Mouse (Mus musculus) stomach, embryonic 16.5 days (tissue): ENCODE results near the gene Ppp1r12a. TPM values are rescaled to one million over a fixed set of nuclear protein-coding genes. Genes with fewer than 3 reads are reported as not detected.

Experiments used
- ATAC-seq: fragments of 200-750 bp; cut with Nextera tagmentation; 2 replicates; pipeline ENCODE4 v1.8.0; 2017; ENCODE audit warnings: moderate number of reproducible peaks, moderate TSS enrichment; ENCODE audit not compliant: insufficient read depth, low FRiP score
- H3K27ac ChIP-seq: fragments of 300-500 bp; sonication (generic); 2 replicates; pipeline ENCODE4 v1.5.1; 2014; ENCODE audit warnings: low read length
- H3K27me3 ChIP-seq: fragments of 300-500 bp; sonication (generic); 2 replicates; pipeline ENCODE4 v1.6.1; 2014; ENCODE audit warnings: low read length, control low read depth, mixed read lengths; ENCODE audit not compliant: control insufficient read depth, insufficient read depth
- H3K36me3 ChIP-seq: fragments of 300-500 bp; sonication (generic); 2 replicates; pipeline ENCODE4 v1.6.1; 2014; ENCODE audit warnings: low read length; ENCODE audit not compliant: control insufficient read depth, insufficient read depth
- H3K4me1 ChIP-seq: fragments of 300-500 bp; sonication (generic); 2 replicates; pipeline ENCODE4 v1.6.1; 2014; ENCODE audit warnings: low read length, control low read depth, mixed read lengths; ENCODE audit not compliant: control insufficient read depth, insufficient read depth
- H3K4me2 ChIP-seq: fragments of 300-500 bp; sonication (generic); 2 replicates; pipeline ENCODE4 v1.6.1; 2014; ENCODE audit warnings: low read depth, low read length, mixed read lengths
- H3K4me3 ChIP-seq: fragments of 300-500 bp; sonication (generic); replicated peaks from 2 replicates; pipeline ENCODE4 v1.5.1; 2014; ENCODE audit warnings: mild to moderate bottlenecking, low read length
- H3K9ac ChIP-seq: fragments of 300-500 bp; sonication (generic); 2 replicates; pipeline ENCODE4 v1.6.1; 2014; ENCODE audit warnings: low read length
- H3K9me3 ChIP-seq: fragments of 300-500 bp; sonication (generic); replicated peaks from 2 replicates; pipeline ENCODE4 v1.6.1; 2016; ENCODE audit warnings: low read length, control low read depth; ENCODE audit not compliant: control insufficient read depth
- WGBS: fragments of 180-500 bp; shearing (Covaris S2); extraction: QIAGEN DNeasy Blood & Tissue Kit; methylation state at CpG from one replicate; pipeline ENCODE4 v1.1.7; 2014; 5-methylcytosine and 5-hydroxymethylcytosine counted together
- polyA plus RNA-seq: library from polyadenylated mRNA; unstranded; fragments of >200 nt; fragmentation: Nextera tagmentation; extraction: Ambion mirVana; gene quantifications from 2 replicates; pipeline ENCODE4 v1.2.1, GENCODE M21; 2015

The Ppp1r12a gene
- polyA plus RNA-seq, 1 experiment from 2014 or later = 104 TPM

GRCm38 (mm10) chr10:108185265-108185664, 23.3 kb downstream of the Ppp1r12a start:
- H3K27ac ChIP-seq = no peak overlapping the region
- H3K4me2 ChIP-seq = no peak overlapping the region
- 80% methylated on average over 3 of the region's 3 CpGs for WGBS
- H3K27me3 ChIP-seq = no peaks in the 10 kb centered on the region
- no peaks in the 10 kb centered on the region for H3K9me3 ChIP-seq
- H3K4me1 ChIP-seq = peaks cover 10% of the 10 kb centered on the region; the same call in 1 of the 2 replicates
- no peak overlapping the region for H3K9ac ChIP-seq
- no peak for ATAC-seq
- H3K36me3 ChIP-seq = no peaks in the 10 kb centered on the region
- H3K4me3 ChIP-seq = no peak overlapping the region

GRCm38 (mm10) chr10:108189303-108189702, 27.3 kb downstream of the Ppp1r12a start:
- H3K4me2 ChIP-seq = no peak overlapping the region
- H3K27ac ChIP-seq = no peak overlapping the region
- H3K9me3 ChIP-seq = no peaks in the 10 kb centered on the region
- ATAC-seq = no peak
- H3K4me3 ChIP-seq = no peak overlapping the region
- H3K4me1 ChIP-seq = 0 out of 2 replicates have a peak, but pooled peaks cover 8% of the 10 kb centered on the region
- H3K9ac ChIP-seq = no peak overlapping the region
- H3K36me3 ChIP-seq = no peaks in the 10 kb centered on the region
- 79% methylated on average over 2 of the region's 2 CpGs for WGBS
- no peaks in the 10 kb centered on the region for H3K27me3 ChIP-seq

- Histone ChIP-seq H3K4me2 (no peak overlapping the region), H3K36me3 (no peaks in the 10 kb centered on the region), H3K27ac (no peak overlapping the region), H3K9ac (no peak overlapping the region), H3K27me3 (no peaks in the 10 kb centered on the region), H3K4me1 (0 out of 2 replicates have a peak, but pooled peaks cover 8% of the 10 kb centered on the region), H3K9me3 (no peaks in the 10 kb centered on the region), H3K4me3 (no peak overlapping the region)
- 81% methylated on average over 3 of the region's 3 CpGs for WGBS
- no peak for ATAC-seq
Observed at GRCm38 (mm10) chr10:108189986-108190385, 28.0 kb downstream of the Ppp1r12a start.

- Histone ChIP-seq H3K9ac (no peak overlapping the region), H3K4me1 (0 out of 2 replicates have a peak, but pooled peaks cover 8% of the 10 kb centered on the region), H3K4me2 (no peak overlapping the region), H3K27me3 (no peaks in the 10 kb centered on the region), H3K4me3 (no peak overlapping the region), H3K36me3 (no peaks in the 10 kb centered on the region), H3K27ac (no peak overlapping the region), H3K9me3 (no peaks in the 10 kb centered on the region)
- ATAC-seq = no peak
Observed at GRCm38 (mm10) chr10:108190626-108191025, 28.6 kb downstream of the Ppp1r12a start.

- Histone ChIP-seq H3K4me2 (no peak overlapping the region), H3K36me3 (no peaks in the 10 kb centered on the region), H3K4me3 (no peak overlapping the region), H3K4me1 (0 out of 2 replicates have a peak, but pooled peaks cover 8% of the 10 kb centered on the region), H3K9me3 (no peaks in the 10 kb centered on the region), H3K27me3 (no peaks in the 10 kb centered on the region), H3K9ac (no peak overlapping the region), H3K27ac (no peak overlapping the region)
- WGBS = 52% methylated on average over 8 of the region's 8 CpGs
- ATAC-seq = no peak
Observed at GRCm38 (mm10) chr10:108191381-108191787, 29.4 kb downstream of the Ppp1r12a start.

- Histone ChIP-seq H3K9ac (no peak overlapping the region), H3K27ac (no peak overlapping the region), H3K4me3 (no peak overlapping the region), H3K36me3 (no peaks in the 10 kb centered on the region), H3K9me3 (no peaks in the 10 kb centered on the region), H3K27me3 (no peaks in the 10 kb centered on the region), H3K4me2 (no peak overlapping the region), H3K4me1 (0 out of 2 replicates have a peak, but pooled peaks cover 8% of the 10 kb centered on the region)
- 57% methylated on average over 2 of the region's 2 CpGs for WGBS
- ATAC-seq = no peak
Observed at GRCm38 (mm10) chr10:108192306-108192705, 30.3 kb downstream of the Ppp1r12a start.

- no peak overlapping the region for H3K4me2 ChIP-seq
- no peaks in the 10 kb centered on the region for H3K27me3 ChIP-seq
- no peak overlapping the region for H3K4me3 ChIP-seq
- no peaks in the 10 kb centered on the region for H3K9me3 ChIP-seq
- H3K27ac ChIP-seq = no peak overlapping the region
- ATAC-seq = no peak
- 0 out of 2 replicates have a peak, but pooled peaks cover 7% of the 10 kb centered on the region for H3K36me3 ChIP-seq
- H3K9ac ChIP-seq = no peak overlapping the region
- WGBS = 95% methylated on average over 2 of the region's 2 CpGs
- H3K4me1 ChIP-seq = 0 out of 2 replicates have a peak, but pooled peaks cover 5% of the 10 kb centered on the region
Observed at GRCm38 (mm10) chr10:108196124-108196523, 34.1 kb downstream of the Ppp1r12a start.

GRCm38 (mm10) chr10:108197498-108197897, 35.5 kb downstream of the Ppp1r12a start:
- 90% methylated on average over 1 of the region's 1 CpGs for WGBS
- Histone ChIP-seq H3K36me3 (0 out of 2 replicates have a peak, but pooled peaks cover 7% of the 10 kb centered on the region), H3K9ac (no peak overlapping the region), H3K27me3 (no peaks in the 10 kb centered on the region), H3K4me3 (no peak overlapping the region), H3K9me3 (no peaks in the 10 kb centered on the region), H3K4me1 (no peaks in the 10 kb centered on the region), H3K27ac (no peak overlapping the region), H3K4me2 (no peak overlapping the region)
- no peak for ATAC-seq

- Histone ChIP-seq H3K36me3 (0 out of 2 replicates have a peak, but pooled peaks cover 7% of the 10 kb centered on the region), H3K9ac (no peak overlapping the region), H3K4me3 (no peak overlapping the region), H3K27ac (no peak overlapping the region), H3K9me3 (no peaks in the 10 kb centered on the region), H3K4me1 (no peaks in the 10 kb centered on the region), H3K27me3 (no peaks in the 10 kb centered on the region), H3K4me2 (no peak overlapping the region)
- no peak for ATAC-seq
- 86% methylated on average over 2 of the region's 2 CpGs for WGBS
Observed at GRCm38 (mm10) chr10:108198945-108199344, 37.0 kb downstream of the Ppp1r12a start.
